Mouse (Mus musculus): ENCODE measurements at regions not wholly inside any gene's neighbourhood (a gene's known extent, or its start where the extent isn't known, plus 50 kb on each side); places are given as distances from the start of the nearest gene placed in this dataset.

DNA sequence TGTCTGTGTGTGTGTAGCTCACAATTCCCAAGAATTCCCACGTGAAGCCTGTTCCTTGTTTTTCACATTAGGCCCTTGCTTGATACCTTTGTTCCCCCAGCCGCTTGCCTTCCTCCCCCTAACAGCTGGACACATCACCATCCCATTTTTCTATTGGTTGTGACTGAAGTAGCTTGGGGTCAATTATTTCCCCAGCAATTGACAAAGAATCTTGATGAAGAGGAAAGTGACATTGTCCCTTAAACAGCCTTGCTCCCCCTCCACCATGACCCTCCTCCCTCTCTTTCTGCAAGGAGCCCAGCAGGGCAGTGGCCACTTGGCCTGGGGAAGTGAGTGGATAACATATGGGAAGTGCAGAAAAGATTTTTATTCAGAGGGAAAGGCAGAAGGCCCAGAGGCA, 681.5 kb upstream of the Car8 start:
- TF ChIP-seq GATA2 (IDR thresholded peaks at IDR 0.05; ENCODE audit: borderline replicate concordance, low read depth, low read length) (no peak), TAL1 (conservative IDR thresholded peaks at IDR 0.05; ENCODE audit: low read depth, low read length) (no peak), CTCF (IDR thresholded peaks at IDR 0.05; ENCODE audit: low read depth, low read length) (no peak), GATA1 (IDR thresholded peaks at IDR 0.05; ENCODE audit: borderline replicate concordance, low read length) (no peak), POLR2AphosphoS5 (IDR thresholded peaks at IDR 0.05; ENCODE audit: insufficient replicate concordance, low read depth, low read length) (no peak)
- ATAC-seq (ENCODE audit: extremely low read depth, insufficient number of reproducible peaks, low FRiP score, poor library complexity, severe bottlenecking) (no peak), DNase-seq (ENCODE audit: low spot score) (no peak)

DNA sequence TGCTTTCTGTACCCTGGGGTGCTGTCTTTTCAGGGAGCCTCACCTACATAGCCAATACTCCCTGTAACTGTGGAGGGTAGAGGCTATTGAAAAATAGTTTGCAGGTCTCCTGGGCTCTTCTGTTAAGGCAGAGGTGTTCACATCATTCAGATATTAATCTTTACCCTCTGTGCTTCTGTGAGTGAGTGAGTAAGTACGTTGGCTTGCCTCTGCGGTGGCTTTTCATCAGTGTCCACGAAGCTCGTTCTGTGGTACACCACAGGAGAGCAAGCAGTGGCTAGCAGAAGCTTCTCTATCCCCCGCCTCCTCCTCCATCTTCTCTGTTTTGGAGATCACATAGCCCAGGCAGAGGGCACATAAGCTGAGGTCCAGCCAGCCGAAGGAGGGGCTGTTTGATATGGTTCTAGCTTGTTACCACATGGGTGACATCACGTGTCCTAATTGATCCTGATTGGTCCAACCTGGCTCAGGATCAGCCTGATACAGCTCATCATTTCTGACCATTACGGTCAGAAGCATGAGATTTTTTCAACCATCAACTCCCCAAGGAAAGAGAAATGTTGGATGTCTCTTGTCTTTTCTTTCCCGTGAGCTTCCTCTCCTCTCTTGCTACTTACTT, 680.6 kb upstream of the Car8 start:
- Histone ChIP-seq H3K27me3 (ENCODE audit: insufficient read depth, low read length) (no peaks in the 10 kb centered on the region; the same call in 1 of the 2 replicates), H3K4me3 (ENCODE audit: low read depth, low read length) (no peak overlapping the region), H3K9me3 (replicated peaks) (no peaks in the 10 kb centered on the region), H3K36me3 (replicated peaks) (no peaks in the 10 kb centered on the region), H3K4me1 (ENCODE audit: insufficient read depth, low read depth, low read length) (no peaks in the 10 kb centered on the region)
- TF ChIP-seq GATA2 (IDR thresholded peaks at IDR 0.05; ENCODE audit: borderline replicate concordance, low read depth, low read length) (no peak), CTCF (IDR thresholded peaks at IDR 0.05; ENCODE audit: low read depth, low read length) (no peak), TAL1 (conservative IDR thresholded peaks at IDR 0.05; ENCODE audit: low read depth, low read length) (no peak), POLR2AphosphoS5 (IDR thresholded peaks at IDR 0.05; ENCODE audit: insufficient replicate concordance, low read depth, low read length) (no peak), GATA1 (IDR thresholded peaks at IDR 0.05; ENCODE audit: borderline replicate concordance, low read length) (no peak)
- DNase-seq (ENCODE audit: low spot score) (no peak), ATAC-seq (ENCODE audit: extremely low read depth, insufficient number of reproducible peaks, low FRiP score, poor library complexity, severe bottlenecking) (no peak)

More for the DNA sequence above, 681.5 kb upstream of the Car8 start:
- H3K9me3 ChIP-seq (replicated peaks): no peaks in the 10 kb centered on the region
- no peaks in the 10 kb centered on the region for H3K36me3 ChIP-seq (replicated peaks)
- H3K4me3 ChIP-seq (ENCODE audit: low read depth, low read length): no peak overlapping the region
- H3K4me1 ChIP-seq (ENCODE audit: insufficient read depth, low read depth, low read length): no peaks in the 10 kb centered on the region
- no peaks in the 10 kb centered on the region; the same call in 1 of the 2 replicates for H3K27me3 ChIP-seq (ENCODE audit: insufficient read depth, low read length)
